Mouse (Mus musculus) gastrocnemius, adult 2 months (tissue): ENCODE data around the gene Tfpt. TPM values are rescaled to one million over a fixed set of nuclear protein-coding genes. Genes with fewer than 3 reads are reported as not detected.
A peak's percentile ranks its signal among the peaks of the same experiment; 100 is the strongest.
"Not testable (repeated sequence)": the region's sequence is repeated elsewhere in the genome, so short reads cannot be mapped to it uniquely, and the experiment has no call there.

Experiments
- DNase-seq: peaks from one replicate; pipeline ENCODE4 v3.0.0; 2022
- H3K27ac ChIP-seq: fragments of 200-600 bp; 2 replicates; pipeline ENCODE4 v1.8.1; 2022; ENCODE audit warnings: mild to moderate bottlenecking
- H3K4me3 ChIP-seq: fragments of 200-600 bp; 2 replicates; pipeline ENCODE4 v1.8.1; 2022; ENCODE audit warnings: mild to moderate bottlenecking, moderate library complexity
- CTCF ChIP-seq: fragments of 200-600 bp; IDR thresholded peaks from 2 replicates; pipeline ENCODE4 v1.8.1; 2022; ENCODE audit warnings: antibody characterized with exemption, mild to moderate bottlenecking, moderate library complexity
- intact Hi-C: fragments of 180-260 bp; cut with DNase I; formaldehyde crosslinking; loops from one replicate; pipeline ENCODE4 v1.15.1; 2025
- microRNA-seq: library from miRNA; unstranded; fragments of <30 nt; microRNA quantifications from one replicate; pipeline ENCODE4 v1.2.0, GENCODE M21; 2021
- total RNA-seq, 2 experiments: library from RNA; stranded (reverse); gene quantifications; 2 replicates each; pipeline ENCODE4 v1.2.3; 2021

The Tfpt gene
- total RNA-seq, 2 experiments from 2014 or later = 14.0 to 16.2 TPM

DNA sequence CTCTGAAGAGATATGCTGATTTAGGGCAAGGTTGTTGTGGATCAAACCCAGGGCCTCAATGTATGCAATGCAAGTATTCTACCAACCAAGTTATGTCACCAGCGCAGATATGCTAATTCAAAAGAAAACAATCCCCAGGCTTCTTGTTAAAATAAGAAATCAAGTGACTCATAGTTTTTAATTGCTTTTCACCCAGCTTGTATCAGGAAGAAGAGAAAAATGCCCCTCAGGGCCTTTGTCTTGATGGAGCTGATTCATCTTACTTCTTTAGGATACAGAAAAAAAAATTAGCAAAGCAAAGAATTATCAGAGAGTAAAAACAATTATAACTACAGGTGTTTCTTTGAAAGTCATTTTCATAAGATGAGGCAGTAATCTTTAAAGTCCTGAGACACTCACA, 42.4 kb downstream of the Tfpt start:
- no peak overlapping the region for H3K27ac ChIP-seq
- no peak for DNase-seq
- intact Hi-C loops = no loop called here
- no peak overlapping the region for H3K4me3 ChIP-seq
- no peak for TF ChIP-seq CTCF

GRCm38 (mm10) chr7:3586255-3586654, 43.5 kb downstream of the Tfpt start:
- H3K4me3 ChIP-seq = no peak overlapping the region
- intact Hi-C loops = no loop called here
- DNase-seq = no peak
- no peak overlapping the region for H3K27ac ChIP-seq
- TF ChIP-seq CTCF = no peak

DNA sequence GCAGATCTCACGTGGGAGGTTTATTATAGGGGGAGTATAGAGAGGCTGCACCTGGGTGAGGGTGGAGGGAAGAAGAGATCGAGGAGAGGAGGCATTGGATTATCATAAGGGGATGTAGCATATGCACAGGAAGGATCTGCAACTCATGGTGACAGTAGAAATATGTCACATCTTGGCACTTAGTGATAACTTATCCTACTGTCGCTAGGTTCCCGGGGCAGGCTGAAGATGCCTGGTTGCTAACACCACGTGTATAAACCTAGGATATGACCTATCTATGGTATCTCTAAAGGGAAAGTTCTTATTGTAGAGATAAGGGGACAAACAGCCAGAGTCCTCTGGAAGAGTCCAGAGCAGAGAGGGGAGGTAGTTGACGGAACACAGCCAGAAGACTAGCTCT, 44.0 kb downstream of the Tfpt start:
- DNase-seq = no peak
- H3K4me3 ChIP-seq = no peak overlapping the region
- no peak overlapping the region for H3K27ac ChIP-seq
- intact Hi-C loops = no loop called here
- TF ChIP-seq CTCF = no peak

GRCm38 (mm10) chr7:3580029-3580428, 49.7 kb downstream of the Tfpt start:
- Histone ChIP-seq H3K27ac (no peak overlapping the region), H3K4me3 (no peak overlapping the region)
- intact Hi-C loops = no loop called here
- DNase-seq = no peak
- TF ChIP-seq CTCF = no peak

DNA sequence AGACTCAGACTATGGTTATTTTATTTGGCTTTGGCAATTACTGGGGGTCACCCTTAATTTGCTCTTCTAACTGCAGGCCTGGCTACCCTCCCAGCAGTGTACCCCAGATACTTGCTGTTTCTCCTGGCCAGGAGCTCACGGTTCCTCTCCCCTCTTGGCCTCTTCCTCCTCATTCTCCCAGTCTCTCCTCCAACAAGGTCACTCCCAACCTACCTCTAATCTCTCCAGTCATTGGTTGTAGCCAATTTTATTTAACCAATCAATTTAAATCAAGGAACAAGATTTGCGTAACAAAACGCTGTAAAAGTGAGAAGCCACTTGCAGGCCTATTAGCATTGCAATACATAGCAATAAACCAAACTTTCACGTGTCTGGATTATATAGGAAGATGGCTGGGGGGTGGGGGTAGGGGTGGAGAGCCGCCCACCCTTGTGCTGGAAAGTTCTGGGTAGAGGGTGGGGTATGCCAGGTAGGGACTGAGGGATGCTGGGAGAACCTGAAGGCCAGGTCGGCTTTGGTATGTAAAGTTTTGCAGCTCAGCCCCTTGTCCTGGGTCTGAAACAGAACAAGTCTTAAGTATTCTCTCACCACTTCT, 50.7 kb downstream of the Tfpt start:
- H3K27ac ChIP-seq = no peak overlapping the region
- no peak for DNase-seq
- intact Hi-C loops = no loop called here
- TF ChIP-seq CTCF = no peak
- H3K4me3 ChIP-seq = no peak overlapping the region

DNA sequence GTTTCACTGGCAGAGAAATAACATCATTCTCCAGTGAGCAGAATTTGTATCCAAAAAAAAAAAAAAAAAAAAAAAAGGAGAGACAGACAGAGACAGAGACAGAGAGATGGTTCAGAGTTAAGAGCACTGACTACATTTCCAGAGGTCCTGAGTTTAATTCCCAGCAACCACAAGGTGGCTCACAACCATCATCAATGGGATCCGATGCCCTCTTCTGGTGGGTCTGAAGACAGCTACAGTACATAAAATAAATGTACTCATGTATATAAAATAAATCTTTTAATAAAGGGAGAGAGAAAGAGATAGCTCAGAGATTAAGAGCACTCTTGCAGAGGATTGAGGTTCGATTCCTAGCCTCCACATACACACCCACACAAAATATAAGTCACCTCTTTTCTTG, 51.5 kb downstream of the Tfpt start:
- no peak for DNase-seq
- no peak overlapping the region for H3K4me3 ChIP-seq
- H3K27ac ChIP-seq = no peak overlapping the region
- no peak for TF ChIP-seq CTCF
- intact Hi-C loops = no loop called here

- intact Hi-C loops = no loop called here
- no peak for TF ChIP-seq CTCF
- Histone ChIP-seq H3K27ac (no peak overlapping the region), H3K4me3 (no peak overlapping the region)
- no peak for DNase-seq
Measured at GRCm38 (mm10) chr7:3576354-3577124, 53.2 kb downstream of the Tfpt start.

GRCm38 (mm10) chr7:3574216-3574615, 55.5 kb downstream of the Tfpt start:
- intact Hi-C loops = no loop called here
- TF ChIP-seq CTCF = peak; percentile 19; the same call in 1 of the 2 replicates
- no peak overlapping the region for H3K4me3 ChIP-seq
- no peak overlapping the region for H3K27ac ChIP-seq
- no peak for DNase-seq

- TF ChIP-seq CTCF = no peak
- intact Hi-C loops = no loop called here
- DNase-seq = no peak
- H3K27ac ChIP-seq = no peak overlapping the region
- H3K4me3 ChIP-seq = no peak overlapping the region
Measured at GRCm38 (mm10) chr7:3571847-3572246, 57.9 kb downstream of the Tfpt start.

- intact Hi-C loops, H3K4me3 ChIP-seq, DNase-seq: not testable (repeated sequence)
Measured at GRCm38 (mm10) chr7:3570580-3570979, 59.1 kb downstream of the Tfpt start.

More at GRCm38 (mm10) chr7:3570580-3570979, 59.1 kb downstream of the Tfpt start:
- H3K27ac ChIP-seq = not testable (repeated sequence)

Small RNA genes within 50 kb of the gene (microRNA-seq; reads per million reads assigned to microRNA genes)
- gene Gm25100 = not detected
- gene Mir3572 = 2.2 reads per million

Other genes starting within 250 kb of the Tfpt start
- not detected for gene Cacng8, start 239.2 kb downstream of the Tfpt start, total RNA-seq
- 100 to 1,000 TPM; 102 to 120 TPM for gene Cacng6, start 205.7 kb downstream of the Tfpt start, total RNA-seq
- not detected for gene Tarm1, start 127.3 kb downstream of the Tfpt start, total RNA-seq
- gene Oscar, start 13.8 kb downstream of the Tfpt start, total RNA-seq = not detected
- 1,000 to 10,000 TPM in 1 of 2 experiments, 100 to 1,000 TPM in 1; 931 to 1,252 TPM for gene Ndufa3, start 12.6 kb downstream of the Tfpt start, total RNA-seq
- gene Prpf31, start 56 bp upstream of the Tfpt start, total RNA-seq = 10 to 100 TPM; 20.8 to 22.1 TPM
- gene Cnot3, start 15.3 kb upstream of the Tfpt start, total RNA-seq = 10 to 100 TPM; 16.0 to 20.2 TPM
- 1 to 10 TPM; 4.9 to 6.8 TPM for gene Leng1, start 35.9 kb upstream of the Tfpt start, total RNA-seq
- gene Tmc4, start 47.6 kb upstream of the Tfpt start, total RNA-seq = 1 to 10 TPM in 1 of 2 experiments, under 1 TPM in 1; 0.38 to 1.3 TPM
- 10 to 100 TPM; 22.7 to 31.9 TPM for gene Tsen34, start 62.9 kb upstream of the Tfpt start, total RNA-seq
- gene Mboat7, start 63.6 kb upstream of the Tfpt start, total RNA-seq = 10 to 100 TPM in 1 of 2 experiments, 1 to 10 TPM in 1; 8.9 to 10.1 TPM
- 100 to 1,000 TPM; 399 to 461 TPM for gene Rps9, start 74.1 kb upstream of the Tfpt start, total RNA-seq
- gene Pirb, start 90.5 kb upstream of the Tfpt start, total RNA-seq = under 1 TPM; 0.61 to 0.84 TPM
- not detected for gene Gm15448, start 195.8 kb upstream of the Tfpt start, total RNA-seq
- not detected for gene Pira2, start 215.1 kb upstream of the Tfpt start, total RNA-seq